Mouse (Mus musculus): Measurements from ENCODE around the gene Nfasc.

GRCm38 (mm10) chr1:132758656-132759370 lies 17.2 kb upstream of the Nfasc start:
- TF ChIP-seq CTCF (IDR thresholded peaks at IDR 0.05; ENCODE audit: low read depth, low read length) (peak; percentile 91), POLR2A (IDR thresholded peaks at IDR 0.05; ENCODE audit: borderline replicate concordance, low read depth, low read length) (no peak)
